Mouse (Mus musculus): ENCODE results near the gene Ces1e. TPM values are rescaled to one million over a fixed set of nuclear protein-coding genes. Genes with fewer than 3 reads are reported as not detected.
"Not testable (repeated sequence)": the region's sequence is repeated elsewhere in the genome, so short reads cannot be mapped to it uniquely, and the experiment has no call there.

Gene Ces1e
- total RNA-seq (2015; ENCODE audit: low replicate concordance), result not detected in 2 replicates
- total RNA-seq (2017; ENCODE audit: low replicate concordance), result not detected in 2 replicates

DNA sequence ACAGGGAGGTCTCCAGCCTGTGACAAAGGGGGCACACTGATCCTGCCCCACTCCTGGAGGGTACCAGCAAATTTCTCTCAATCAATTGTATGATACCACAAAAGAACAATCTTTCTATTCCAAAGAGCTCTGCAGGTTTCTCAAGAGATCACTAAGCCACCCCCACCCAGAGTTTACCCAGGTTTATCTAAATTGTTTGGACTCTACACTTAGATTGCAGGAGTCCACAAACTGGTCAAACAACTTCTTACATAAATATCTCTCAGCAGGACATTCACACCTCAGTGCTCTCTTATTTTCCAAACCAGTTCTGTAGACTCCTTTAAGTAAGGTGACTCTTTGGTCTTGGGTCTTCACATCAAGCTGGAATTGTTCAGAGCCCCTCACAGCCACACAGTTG lies at the start of gene Ces1e:
Gene Ces1e (minus strand): TSS at position 174 of the 400 bp plus-strand sequence.
- ATAC-seq (replicated peaks; ENCODE audit: low FRiP score, poor library complexity, severe bottlenecking), result no peak

DNA sequence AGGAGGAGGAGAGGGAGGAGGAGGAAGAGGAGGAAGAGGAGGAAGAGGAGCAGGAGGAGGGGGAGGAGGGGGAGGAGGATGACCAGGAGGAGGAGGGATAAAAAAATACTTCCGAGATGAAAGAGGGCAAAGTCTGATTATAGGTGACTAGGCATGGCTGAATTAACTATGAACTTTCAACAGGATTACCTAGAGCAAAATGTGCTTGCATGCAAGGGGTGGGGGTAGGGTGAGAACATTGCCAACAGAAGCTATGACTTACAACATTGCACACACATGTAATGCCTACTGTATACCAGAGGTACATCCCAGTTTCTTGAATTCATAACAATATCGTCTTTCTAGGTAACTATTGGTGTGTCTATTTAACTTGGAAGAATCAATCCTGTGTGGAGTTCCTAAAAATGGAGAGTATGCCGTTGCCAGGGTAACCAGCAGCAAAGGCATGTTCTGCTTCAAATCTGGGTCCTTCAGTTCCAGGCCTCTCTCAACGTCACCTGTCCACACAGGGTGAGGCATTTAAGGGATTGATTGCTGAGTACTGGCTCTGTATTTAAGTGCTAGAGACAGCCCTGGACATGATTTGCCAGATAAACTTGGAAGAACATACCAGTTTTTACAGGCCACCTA lies 48.9 kb upstream of the Ces1e start:
- no peak for ATAC-seq (replicated peaks; ENCODE audit: low FRiP score, poor library complexity, severe bottlenecking)

DNA sequence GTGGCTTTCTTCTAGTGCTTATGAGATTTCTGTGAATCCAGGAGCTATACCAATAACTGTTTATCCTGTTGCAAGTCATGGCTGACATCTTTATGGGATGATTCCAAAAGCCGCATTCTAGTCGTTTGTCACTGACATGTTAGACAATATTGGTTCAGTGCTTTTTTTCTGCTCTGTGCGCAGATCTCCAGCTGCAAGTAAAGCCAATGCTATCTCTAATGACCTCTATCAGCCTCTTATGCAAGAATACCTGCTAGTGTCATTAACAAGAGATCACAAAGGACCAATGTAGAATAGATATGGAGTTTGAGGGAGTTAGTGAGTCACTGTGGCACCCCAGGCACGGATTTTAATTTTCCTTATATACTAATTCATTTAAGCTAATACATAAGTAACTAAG lies 45.2 kb upstream of the Ces1e start:
- no peak for ATAC-seq (replicated peaks; ENCODE audit: low FRiP score, poor library complexity, severe bottlenecking)

DNA sequence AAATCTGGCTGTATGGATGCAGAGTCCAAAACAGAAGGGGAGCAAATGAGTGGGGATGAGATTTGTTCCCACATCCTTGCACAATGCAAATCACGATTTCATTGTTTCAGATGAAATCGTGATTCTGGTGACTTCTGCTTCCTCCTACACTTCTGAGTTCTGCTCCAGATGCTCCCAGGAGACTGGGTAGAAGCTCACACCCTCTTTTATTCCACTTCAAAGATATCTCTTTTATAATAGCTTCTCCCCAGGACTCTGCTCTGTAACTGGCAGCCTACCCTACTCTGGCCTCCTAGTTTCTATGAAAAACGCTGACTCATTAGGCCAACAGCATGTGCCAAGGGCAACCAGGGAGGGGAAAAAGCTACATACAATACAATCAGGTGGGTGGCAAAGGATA lies 43.9 kb upstream of the Ces1e start:
- ATAC-seq (replicated peaks; ENCODE audit: low FRiP score, poor library complexity, severe bottlenecking), result no peak

DNA sequence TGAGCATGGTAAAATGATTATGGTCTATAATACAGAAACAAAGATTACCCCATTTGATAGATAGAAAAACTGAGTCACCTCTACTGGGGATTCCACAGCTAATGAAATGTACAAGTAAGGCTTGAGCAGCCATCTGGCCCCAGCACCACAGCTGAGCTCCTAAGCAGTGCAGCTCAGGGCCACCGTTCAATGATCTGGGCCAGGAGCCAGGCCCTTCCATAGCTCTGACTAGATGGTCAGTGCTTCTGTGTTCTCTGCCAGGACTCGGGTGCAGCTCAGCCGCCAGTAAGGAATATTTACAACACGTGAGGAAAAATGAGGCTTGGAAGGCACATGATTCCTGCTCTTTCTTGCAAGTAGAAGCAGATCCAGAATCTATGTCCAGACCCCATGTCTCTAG lies 43.3 kb upstream of the Ces1e start:
- ATAC-seq (replicated peaks; ENCODE audit: low FRiP score, poor library complexity, severe bottlenecking), result no peak

DNA sequence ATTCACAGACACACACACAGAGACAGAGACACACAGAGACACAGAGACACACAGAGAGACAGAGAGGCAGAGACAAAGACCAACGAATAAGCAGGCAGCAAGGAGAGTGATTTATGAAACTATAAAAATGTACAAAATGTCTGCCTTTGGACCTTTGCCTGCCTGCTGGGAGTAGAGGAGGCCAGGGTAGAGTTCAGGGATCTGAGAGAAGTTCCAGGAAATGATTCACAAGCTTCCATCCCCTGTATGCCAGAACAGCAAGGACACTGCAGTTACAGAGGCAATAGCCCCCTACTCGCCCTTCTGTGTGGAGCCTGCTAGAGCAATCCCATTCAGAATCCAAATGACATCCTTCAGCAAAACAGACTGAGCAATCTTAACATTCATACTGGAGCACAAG lies 32.0 kb upstream of the Ces1e start:
- ATAC-seq (replicated peaks; ENCODE audit: low FRiP score, poor library complexity, severe bottlenecking), result no peak

DNA sequence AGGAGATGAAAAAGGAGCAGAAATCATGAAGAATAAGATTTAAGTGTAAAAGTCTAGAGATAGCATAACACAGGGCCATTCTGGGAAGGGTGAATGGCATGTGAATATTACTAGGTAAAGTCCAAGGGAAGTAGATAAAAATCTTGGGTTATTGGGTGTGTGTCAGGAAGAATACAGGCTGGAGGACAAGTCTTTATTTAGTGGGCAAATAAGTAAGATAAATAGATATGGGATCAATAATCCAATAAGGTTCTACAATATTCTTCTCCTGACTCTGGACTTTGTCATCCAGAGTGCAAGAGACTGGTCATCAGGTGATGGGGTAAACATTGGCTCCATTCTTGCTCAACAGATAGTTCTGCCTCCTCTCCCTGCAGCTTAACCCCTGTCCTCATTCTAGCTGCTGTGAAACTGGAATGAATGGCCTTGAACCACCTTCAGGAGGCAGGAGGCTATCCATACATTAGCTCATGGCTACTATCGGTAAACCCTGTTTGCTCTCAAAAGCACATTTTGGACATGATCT lies 23.0 kb upstream of the Ces1e start:
- no peak for ATAC-seq (replicated peaks; ENCODE audit: low FRiP score, poor library complexity, severe bottlenecking)

DNA sequence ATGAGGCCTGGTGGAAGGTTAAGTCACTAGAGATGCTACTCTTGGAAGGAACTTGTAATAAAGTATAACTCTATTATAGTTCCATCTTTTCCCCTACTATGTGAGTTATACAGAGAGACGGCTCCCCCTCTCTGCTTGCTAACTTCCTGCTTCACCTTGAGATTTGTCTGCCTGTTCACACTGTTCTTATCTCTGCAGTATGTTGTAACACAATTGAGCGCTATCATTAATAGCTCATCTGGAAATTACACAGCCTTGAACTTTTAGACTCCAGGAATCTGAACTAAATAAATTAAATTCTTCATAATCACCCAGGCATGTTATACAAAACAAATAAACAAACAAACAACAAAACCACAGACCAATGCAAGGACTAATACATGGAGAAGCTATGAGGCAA lies 16.6 kb upstream of the Ces1e start:
- ATAC-seq (replicated peaks; ENCODE audit: low FRiP score, poor library complexity, severe bottlenecking), result no peak

DNA sequence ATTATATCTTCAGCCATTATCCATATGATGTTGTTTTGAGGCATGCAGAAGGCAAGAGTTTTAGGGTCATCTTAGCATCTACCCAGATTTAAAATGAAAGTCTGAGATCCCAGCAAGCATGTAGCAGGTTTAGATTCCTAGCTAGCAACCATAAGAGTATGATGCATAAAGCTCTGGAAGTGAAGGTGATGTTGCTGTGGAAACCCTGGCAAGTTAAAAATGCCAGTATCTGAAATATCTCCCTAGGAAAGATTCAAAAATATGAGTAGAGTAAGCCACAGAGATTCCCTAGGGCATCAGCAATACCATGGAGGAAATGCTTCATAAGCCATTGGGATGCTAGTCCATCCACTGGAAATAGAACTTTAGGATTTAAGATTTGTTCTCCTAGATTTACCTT lies 10.5 kb upstream of the Ces1e start:
- no peak for ATAC-seq (replicated peaks; ENCODE audit: low FRiP score, poor library complexity, severe bottlenecking)

DNA sequence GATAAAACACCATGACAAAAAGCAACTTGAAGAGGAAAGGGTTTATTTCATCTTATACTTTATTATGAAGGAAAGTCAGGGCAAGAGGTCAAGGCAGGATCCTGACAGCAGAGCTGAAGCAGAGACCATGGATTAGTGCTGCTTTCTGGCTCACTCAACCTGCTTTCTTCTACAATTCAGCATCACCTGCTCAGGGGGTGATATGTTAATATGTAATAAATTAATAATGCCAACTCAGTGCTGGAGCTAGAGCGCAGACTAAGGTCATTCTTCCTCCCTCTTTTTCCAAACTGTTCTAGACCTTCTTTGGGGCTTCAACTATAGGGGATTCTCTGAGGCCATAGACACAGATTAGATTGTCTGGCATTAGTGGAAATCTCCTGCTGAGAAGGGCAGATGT lies 6.3 kb upstream of the Ces1e start:
- no peak for ATAC-seq (replicated peaks; ENCODE audit: low FRiP score, poor library complexity, severe bottlenecking)

DNA sequence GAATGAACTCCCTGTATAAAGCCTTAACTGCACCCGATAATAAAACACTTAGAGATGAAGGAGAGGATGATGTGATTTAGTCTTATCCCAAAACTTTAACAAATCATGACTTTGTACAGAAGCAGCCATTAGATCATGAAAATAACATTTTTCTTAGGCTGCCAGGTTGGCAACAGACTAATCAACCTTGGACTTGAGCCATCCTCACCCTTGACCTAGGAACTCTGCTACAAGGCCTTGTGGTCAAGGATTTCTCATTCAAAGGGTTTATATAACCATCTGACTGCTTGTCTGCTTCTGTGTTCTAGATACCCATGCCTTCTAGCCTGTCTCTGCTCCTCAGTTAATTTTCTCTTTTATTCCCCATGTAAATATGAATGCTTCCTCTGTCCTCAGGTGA lies 5.3 kb upstream of the Ces1e start:
- no peak for ATAC-seq (replicated peaks; ENCODE audit: low FRiP score, poor library complexity, severe bottlenecking)

DNA sequence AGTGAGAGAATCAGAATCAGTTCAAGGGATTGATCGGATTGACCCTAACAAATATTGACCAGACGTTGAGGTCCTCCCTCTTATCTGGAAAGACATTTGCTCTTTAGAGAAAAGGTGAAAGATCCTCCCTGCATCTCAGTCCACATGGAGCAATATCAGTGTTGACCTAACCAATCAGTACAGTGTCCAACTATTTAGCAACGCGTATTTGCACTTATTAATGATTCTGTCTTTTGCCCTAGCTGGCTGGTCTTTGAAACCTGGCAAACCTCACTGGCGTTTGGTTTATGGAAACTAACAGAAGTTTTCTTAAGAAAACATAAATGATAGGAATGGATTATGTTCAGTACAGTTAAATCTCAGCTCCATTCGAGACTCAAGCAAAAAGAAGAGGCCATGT lies 4.6 kb upstream of the Ces1e start:
- ATAC-seq (replicated peaks; ENCODE audit: low FRiP score, poor library complexity, severe bottlenecking), result no peak

DNA sequence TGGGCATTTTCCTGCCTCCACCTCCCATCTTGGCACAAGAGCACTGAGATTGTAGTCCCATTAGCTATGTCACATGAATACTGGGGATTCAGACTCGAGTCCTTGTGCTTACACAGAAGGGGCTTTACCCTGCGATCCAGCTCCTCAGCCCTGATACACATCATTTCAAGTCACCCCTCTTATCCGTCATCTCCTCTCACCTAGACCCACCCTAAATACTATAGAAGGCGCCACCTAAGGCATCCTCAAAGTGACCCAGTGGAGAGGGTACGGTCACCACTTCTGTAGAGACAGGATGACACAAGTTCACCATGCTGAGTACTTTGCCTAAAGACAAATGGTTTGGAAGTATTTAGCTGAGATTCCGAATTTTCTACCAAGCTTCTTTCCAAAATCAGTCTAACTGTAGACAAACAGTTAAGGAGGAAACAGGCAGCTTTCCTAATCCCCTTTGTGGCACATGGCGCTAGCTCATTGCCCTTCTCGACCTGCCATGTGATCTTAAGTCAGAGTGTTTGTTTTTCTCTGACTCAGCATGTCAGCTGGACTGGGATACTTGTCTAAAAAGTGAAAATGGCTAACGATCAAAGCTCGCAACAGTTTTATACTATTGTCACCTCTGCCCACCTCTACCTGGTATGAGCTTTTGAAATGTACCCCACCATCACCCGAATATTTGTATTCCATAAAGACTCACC lies 597 bp downstream of the Ces1e start:
- no peak for ATAC-seq (replicated peaks; ENCODE audit: low FRiP score, poor library complexity, severe bottlenecking)

DNA sequence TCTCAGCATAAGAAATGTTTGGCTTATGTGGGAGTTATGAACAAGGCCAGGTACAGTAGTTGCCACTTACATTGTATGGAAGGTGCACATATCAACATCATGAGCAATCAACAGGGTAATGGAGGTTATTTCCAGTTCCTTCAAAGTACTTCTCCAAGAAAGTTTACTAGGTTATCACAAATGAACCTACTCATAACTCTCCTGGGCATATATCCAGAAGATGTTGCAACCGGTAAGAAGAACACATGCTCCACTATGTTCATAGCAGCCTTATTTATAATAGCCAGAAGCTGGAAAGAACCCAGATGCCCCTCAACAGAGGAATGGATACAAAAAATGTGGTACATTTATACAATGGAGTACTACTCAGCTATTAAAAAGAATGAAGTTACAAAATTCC lies 2.9 kb downstream of the Ces1e start:
- ATAC-seq (replicated peaks; ENCODE audit: low FRiP score, poor library complexity, severe bottlenecking), result not testable (repeated sequence)

DNA sequence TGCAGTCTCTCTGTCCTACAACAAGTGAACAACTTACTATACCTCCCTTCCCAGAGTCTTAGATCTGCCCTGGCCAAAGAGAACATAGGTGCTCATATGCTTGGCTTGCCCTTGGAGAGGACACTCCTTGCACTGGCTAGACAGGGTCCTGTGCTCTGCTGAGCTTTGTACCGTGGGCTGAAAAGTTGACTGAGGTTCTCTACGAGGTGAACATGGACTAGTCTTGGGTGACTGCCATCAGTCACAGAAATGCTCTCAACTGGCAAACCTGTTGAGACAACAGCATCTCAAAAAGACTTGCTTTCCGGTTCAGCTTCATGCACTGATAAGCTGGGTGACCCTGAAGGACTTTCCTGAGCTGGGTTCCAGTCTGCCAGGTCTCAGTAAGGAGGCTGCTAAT lies 7.5 kb downstream of the Ces1e start:
- no peak for ATAC-seq (replicated peaks; ENCODE audit: low FRiP score, poor library complexity, severe bottlenecking)

DNA sequence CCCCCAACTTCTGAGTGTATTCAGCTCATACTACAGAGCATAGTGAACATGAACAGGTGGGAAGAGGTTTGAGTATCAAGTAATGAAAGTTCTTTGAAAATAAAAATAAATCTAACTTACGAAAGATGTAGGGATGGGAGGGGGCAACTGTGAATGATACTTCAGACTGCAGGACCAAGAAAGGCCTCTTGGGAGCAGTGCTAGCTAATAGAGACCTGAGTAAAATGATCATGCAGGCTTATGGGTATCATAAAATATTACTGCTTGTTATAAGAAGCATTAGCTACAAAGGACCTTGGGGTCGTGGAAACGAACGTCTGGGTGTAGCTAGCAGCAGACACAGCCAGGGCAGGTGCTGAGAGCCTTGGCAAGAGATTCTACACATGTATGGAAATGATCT lies 11.6 kb downstream of the Ces1e start:
- ATAC-seq (replicated peaks; ENCODE audit: low FRiP score, poor library complexity, severe bottlenecking), result no peak

DNA sequence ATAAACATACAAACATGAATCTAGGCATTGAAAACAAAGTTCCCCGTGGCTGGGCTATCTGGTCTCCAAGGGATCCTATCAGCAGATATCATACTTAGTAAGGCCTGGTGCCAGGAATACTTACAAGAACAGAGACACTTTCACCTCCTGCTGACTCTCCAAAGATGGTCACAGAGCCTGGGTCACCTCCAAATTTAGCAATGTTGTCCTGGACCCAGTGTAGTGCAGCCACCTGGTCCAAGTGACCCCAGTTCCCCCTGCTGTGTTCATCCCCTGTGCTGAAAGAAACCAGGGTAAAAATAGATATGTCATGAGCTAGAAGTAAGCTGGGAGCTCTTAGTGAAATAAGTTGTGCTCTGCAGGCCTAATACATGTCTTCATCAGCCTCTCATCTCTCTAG lies 12.0 kb downstream of the Ces1e start:
- ATAC-seq (replicated peaks; ENCODE audit: low FRiP score, poor library complexity, severe bottlenecking), result no peak

DNA sequence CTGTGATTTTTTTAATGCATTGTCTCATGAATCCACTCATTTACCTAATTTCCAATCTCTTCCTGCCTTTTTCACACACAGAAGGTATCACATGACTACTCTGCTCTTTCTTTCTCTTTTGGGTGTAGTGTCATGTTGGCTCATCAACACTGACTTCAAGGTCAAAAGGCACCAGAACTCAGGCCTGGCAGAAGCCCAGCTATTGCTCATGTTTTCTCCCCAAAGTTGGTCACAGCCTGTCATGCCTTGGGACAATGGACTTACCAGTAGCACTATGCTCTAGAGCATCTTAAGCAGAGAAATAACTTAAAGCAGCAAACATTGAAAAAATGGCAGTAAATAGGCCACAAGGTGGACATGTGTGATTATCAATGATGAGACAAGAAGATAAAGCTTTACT lies 18.3 kb downstream of the Ces1e start:
- ATAC-seq (replicated peaks; ENCODE audit: low FRiP score, poor library complexity, severe bottlenecking), result no peak

DNA sequence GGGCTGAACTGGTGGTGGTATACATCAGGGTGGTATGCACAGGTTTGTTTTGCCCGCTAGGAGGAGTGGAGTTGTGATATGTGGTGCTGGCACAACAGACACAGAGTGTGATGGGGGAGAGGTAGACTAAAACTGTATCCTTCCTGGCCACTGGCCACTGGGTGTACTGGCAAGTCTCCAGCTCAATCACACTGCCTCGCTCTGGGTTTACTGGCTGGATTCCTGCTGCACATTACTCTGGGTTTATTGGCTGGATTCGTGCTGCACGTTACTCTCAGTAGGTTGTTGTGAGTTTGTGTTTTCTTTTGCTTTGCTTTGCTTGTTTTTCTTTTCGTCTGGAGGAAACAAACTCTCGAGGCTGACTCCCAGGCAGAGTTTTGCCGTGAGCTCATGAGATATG lies 30.3 kb downstream of the Ces1e start:
- not testable (repeated sequence) for ATAC-seq (replicated peaks; ENCODE audit: low FRiP score, poor library complexity, severe bottlenecking)

DNA sequence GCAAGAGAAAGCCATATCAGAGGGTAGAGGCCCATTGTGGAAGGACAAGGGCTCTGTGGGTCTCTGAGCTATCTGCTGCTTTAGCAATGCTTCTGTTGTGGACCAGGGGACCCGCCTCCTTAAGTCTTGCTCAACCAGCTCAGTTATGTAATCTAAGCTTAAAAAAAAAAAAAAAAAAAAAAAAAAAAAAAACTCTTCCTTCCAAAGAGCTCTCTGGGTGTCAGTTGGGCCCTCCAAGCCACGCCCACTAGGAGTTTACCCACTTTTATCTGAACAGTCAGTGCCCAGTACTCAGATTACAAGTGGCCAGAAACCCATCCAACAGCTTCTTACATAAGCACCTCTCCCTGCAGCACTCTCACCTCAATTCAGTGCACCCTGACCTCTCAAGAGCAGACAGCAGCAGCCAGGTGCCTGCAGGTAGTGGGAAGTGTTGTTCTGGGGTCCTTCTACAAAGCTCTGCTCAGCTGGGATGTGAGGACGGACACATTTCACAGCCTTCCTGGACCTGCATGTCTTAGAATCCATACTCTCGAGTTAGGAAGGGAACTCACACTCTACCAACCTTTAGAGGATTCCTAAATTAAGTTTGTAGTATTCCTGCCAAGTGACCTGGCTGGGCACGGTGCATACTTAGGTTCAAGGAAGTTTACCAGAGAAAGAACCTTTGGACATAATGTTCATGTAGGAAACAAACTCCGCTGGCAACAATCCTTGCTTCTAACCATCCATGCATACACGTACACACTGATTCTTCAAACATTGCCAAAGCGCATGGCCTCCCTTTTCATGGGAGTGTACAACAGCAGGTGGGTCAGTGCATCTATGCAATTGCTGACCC lies 31.5 kb downstream of the Ces1e start, which contains the start of gene Ces1d:
Gene Ces1d (minus strand): TSS at position 154 of the 841 bp plus-strand sequence.
- ATAC-seq (replicated peaks; ENCODE audit: low FRiP score, poor library complexity, severe bottlenecking), result no peak

DNA sequence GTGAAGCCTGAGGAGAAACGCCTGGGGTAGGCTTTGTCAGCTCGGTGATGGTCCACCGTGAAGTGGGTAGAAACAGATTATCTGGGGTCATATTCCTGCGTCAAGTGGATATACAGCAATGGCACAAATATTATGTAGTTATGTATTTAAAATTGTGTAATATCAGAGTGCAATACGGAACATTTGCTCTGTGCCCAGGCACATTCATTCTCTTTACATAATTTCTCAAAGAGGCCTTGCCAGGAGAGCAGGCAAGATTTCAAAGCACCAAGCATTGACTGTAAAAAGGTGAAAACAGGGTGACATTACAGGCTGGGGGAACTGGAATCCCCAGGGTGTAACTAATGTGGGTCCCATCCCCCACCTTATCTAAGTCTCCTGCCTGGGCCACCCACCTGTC lies 33.0 kb downstream of the Ces1e start:
- ATAC-seq (replicated peaks; ENCODE audit: low FRiP score, poor library complexity, severe bottlenecking), result no peak

All from erythroid progenitor cell, adult 5-6 weeks (primary cell).